Mouse (Mus musculus) midbrain, embryonic 11.5 days (tissue): ENCODE measurements around the gene Psenen. TPM values are rescaled to one million over a fixed set of nuclear protein-coding genes. Genes with fewer than 3 reads are reported as not detected.

Experiments
- ATAC-seq: fragments of 200-750 bp; cut with Nextera tagmentation; 2 replicates; pipeline ENCODE4 v1.8.0; 2017; ENCODE audit warnings: moderate TSS enrichment, moderate library complexity; ENCODE audit not compliant: low FRiP score
- DNase-seq: peaks from one replicate; pipeline ENCODE4 v3.0.0; 2015; ENCODE audit warnings: low spot score; ENCODE audit errors: missing footprints
- H3K27ac ChIP-seq: fragments of 300-500 bp; sonication (generic); 2 replicates; pipeline ENCODE4 v1.5.1; 2014; ENCODE audit warnings: low read depth, low read length
- H3K27me3 ChIP-seq: fragments of 300-500 bp; sonication (generic); 2 replicates; pipeline ENCODE4 v1.6.1; 2014; ENCODE audit warnings: mild to moderate bottlenecking, low read length, moderate library complexity, mixed read lengths; ENCODE audit not compliant: control insufficient read depth, insufficient read depth
- H3K36me3 ChIP-seq: fragments of 300-500 bp; sonication (generic); 2 replicates; pipeline ENCODE4 v1.6.1; 2014; ENCODE audit warnings: mild to moderate bottlenecking, low read length, moderate library complexity, mixed read lengths; ENCODE audit not compliant: control insufficient read depth, insufficient read depth
- H3K4me1 ChIP-seq: fragments of 300-500 bp; sonication (generic); 2 replicates; pipeline ENCODE4 v1.6.1; 2014; ENCODE audit warnings: low read length; ENCODE audit not compliant: control insufficient read depth, insufficient read depth
- H3K4me2 ChIP-seq: fragments of 300-500 bp; sonication (generic); 2 replicates; pipeline ENCODE4 v1.6.1; 2014; ENCODE audit warnings: mild to moderate bottlenecking, moderate library complexity
- H3K4me3 ChIP-seq: fragments of 300-500 bp; sonication (generic); 2 replicates; pipeline ENCODE4 v1.5.1; 2014; ENCODE audit warnings: low read depth, low read length
- H3K9ac ChIP-seq: fragments of 300-500 bp; sonication (generic); 2 replicates; pipeline ENCODE4 v1.6.1; 2014; ENCODE audit warnings: low read length
- H3K9me3 ChIP-seq: fragments of 300-500 bp; sonication (generic); 2 replicates; pipeline ENCODE4 v1.6.1; 2016; ENCODE audit warnings: low read length; ENCODE audit not compliant: control insufficient read depth
- WGBS: fragments of 180-500 bp; shearing (Covaris S2); extraction: QIAGEN DNeasy Blood & Tissue Kit; methylation state at CpG from one replicate; pipeline ENCODE4 v1.1.7; 2014; 5-methylcytosine and 5-hydroxymethylcytosine counted together
- polyA plus RNA-seq: library from polyadenylated mRNA; unstranded; fragments of >200 nt; fragmentation: Nextera tagmentation; extraction: Ambion mirVana; gene quantifications from 2 replicates; pipeline ENCODE4 v1.2.1, GENCODE M21; 2014

Gene Psenen
- polyA plus RNA-seq = 98.0 and 110 TPM in 2 replicates

GRCm38 (mm10) chr7:30563117-30563905 is at the start of gene Psenen, which contains the start of the genes U2af1l4 and Gm49396:
Psenen (minus strand) TSS chr7:30563627.
U2af1l4 (plus strand) TSS chr7:30563301.
Gm49396 (plus strand) TSS chr7:30563344.
- Histone ChIP-seq H3K36me3 (peaks cover 7% of the 10 kb centered on the region; the same call in 1 of the 2 replicates), H3K27ac (peak within 1 kb of the TSS; percentile 87), H3K4me1 (peaks cover 17% of the 10 kb centered on the region), H3K4me2 (peak within 1 kb of the TSS; percentile 75), H3K27me3 (no peaks in the 10 kb centered on the region), H3K9me3 (no peaks in the 10 kb centered on the region), H3K9ac (peak within 1 kb of the TSS; percentile 89), H3K4me3 (peak within 1 kb of the TSS; percentile 87)
- peak; percentile 87 for ATAC-seq
- WGBS = under 1% methylated on average over 44 of the region's 45 CpGs
- peak; percentile 99 for DNase-seq

GRCm38 (mm10) chr7:30612654-30613402 is 49.4 kb upstream of the Psenen start, which contains the start of gene Upk1a:
Upk1a (minus strand) TSS chr7:30612847.
- Histone ChIP-seq H3K27me3 (no peaks in the 10 kb centered on the region), H3K4me2 (no peak within 1 kb of the TSS), H3K36me3 (peaks cover 7% of the 10 kb centered on the region; the same call in 1 of the 2 replicates), H3K4me1 (no peaks in the 10 kb centered on the region), H3K9ac (no peak within 1 kb of the TSS), H3K4me3 (no peak within 1 kb of the TSS), H3K9me3 (no peaks in the 10 kb centered on the region), H3K27ac (no peak within 1 kb of the TSS)
- WGBS = 79% methylated on average over 8 of the region's 8 CpGs
- no peak for DNase-seq
- ATAC-seq = no peak

- Histone ChIP-seq H3K4me1 (no peaks in the 10 kb centered on the region), H3K4me2 (no peak overlapping the region), H3K9ac (no peak overlapping the region), H3K9me3 (no peaks in the 10 kb centered on the region), H3K27ac (no peak overlapping the region), H3K4me3 (no peak overlapping the region), H3K36me3 (no peaks in the 10 kb centered on the region), H3K27me3 (no peaks in the 10 kb centered on the region)
- 55% methylated on average over 7 of the region's 7 CpGs for WGBS
- ATAC-seq (no peak), DNase-seq (no peak)
Measured at GRCm38 (mm10) chr7:30610043-30610442, 46.6 kb upstream of the Psenen start.

- Histone ChIP-seq H3K27ac (no peak overlapping the region), H3K4me3 (no peak overlapping the region), H3K9ac (no peak overlapping the region), H3K27me3 (no peaks in the 10 kb centered on the region), H3K36me3 (no peaks in the 10 kb centered on the region), H3K4me1 (no peaks in the 10 kb centered on the region), H3K9me3 (no peaks in the 10 kb centered on the region), H3K4me2 (no peak overlapping the region)
- DNase-seq = peak; percentile 47
- WGBS = 51% methylated on average over 16 of the region's 16 CpGs
- no peak for ATAC-seq
Measured at GRCm38 (mm10) chr7:30608476-30608875, 45.0 kb upstream of the Psenen start.

GRCm38 (mm10) chr7:30607706-30608309 is 44.4 kb upstream of the Psenen start:
- 0 out of 2 replicates have a peak, but pooled peaks have one; percentile 35 for ATAC-seq
- 26% methylated on average over 8 of the region's 8 CpGs for WGBS
- peak; percentile 90 for DNase-seq

GRCm38 (mm10) chr7:30604944-30605343 is 41.5 kb upstream of the Psenen start:
- no peaks in the 10 kb centered on the region for H3K27me3 ChIP-seq
- H3K9ac ChIP-seq = no peak overlapping the region
- ATAC-seq (no peak), DNase-seq (no peak)
- H3K4me3 ChIP-seq = no peak overlapping the region
- no peak overlapping the region for H3K27ac ChIP-seq
- H3K4me2 ChIP-seq = no peak overlapping the region
- no peaks in the 10 kb centered on the region for H3K36me3 ChIP-seq
- 89% methylated on average over 8 of the region's 8 CpGs for WGBS
- H3K9me3 ChIP-seq = no peaks in the 10 kb centered on the region
- no peaks in the 10 kb centered on the region for H3K4me1 ChIP-seq

More at GRCm38 (mm10) chr7:30607706-30608309, 44.4 kb upstream of the Psenen start:
- no peaks in the 10 kb centered on the region for H3K9me3 ChIP-seq
- H3K27ac ChIP-seq = no peak overlapping the region
- H3K9ac ChIP-seq = no peak overlapping the region
- no peaks in the 10 kb centered on the region for H3K27me3 ChIP-seq
- no peak overlapping the region for H3K4me2 ChIP-seq
- no peaks in the 10 kb centered on the region for H3K36me3 ChIP-seq
- no peaks in the 10 kb centered on the region for H3K4me1 ChIP-seq
- no peak overlapping the region for H3K4me3 ChIP-seq

GRCm38 (mm10) chr7:30604424-30604823 is 41.0 kb upstream of the Psenen start:
- Histone ChIP-seq H3K4me1 (no peaks in the 10 kb centered on the region), H3K9me3 (no peaks in the 10 kb centered on the region), H3K4me3 (no peak overlapping the region), H3K27me3 (no peaks in the 10 kb centered on the region), H3K9ac (no peak overlapping the region), H3K4me2 (no peak overlapping the region), H3K36me3 (no peaks in the 10 kb centered on the region), H3K27ac (no peak overlapping the region)
- WGBS = 64% methylated on average over 8 of the region's 8 CpGs
- DNase-seq = no peak
- ATAC-seq = no peak

- H3K4me2 ChIP-seq = no peak overlapping the region
- no peak for ATAC-seq
- 50% methylated on average over 3 of the region's 3 CpGs for WGBS
- H3K4me1 ChIP-seq = no peaks in the 10 kb centered on the region
- H3K4me3 ChIP-seq = no peak overlapping the region
- H3K9me3 ChIP-seq = no peaks in the 10 kb centered on the region
- H3K27ac ChIP-seq = no peak overlapping the region
- no peaks in the 10 kb centered on the region for H3K27me3 ChIP-seq
- H3K9ac ChIP-seq = no peak overlapping the region
- peak; percentile 19 for DNase-seq
- H3K36me3 ChIP-seq = no peaks in the 10 kb centered on the region
Measured at GRCm38 (mm10) chr7:30602583-30602982, 39.2 kb upstream of the Psenen start.
